In the genomic region with DNA sequence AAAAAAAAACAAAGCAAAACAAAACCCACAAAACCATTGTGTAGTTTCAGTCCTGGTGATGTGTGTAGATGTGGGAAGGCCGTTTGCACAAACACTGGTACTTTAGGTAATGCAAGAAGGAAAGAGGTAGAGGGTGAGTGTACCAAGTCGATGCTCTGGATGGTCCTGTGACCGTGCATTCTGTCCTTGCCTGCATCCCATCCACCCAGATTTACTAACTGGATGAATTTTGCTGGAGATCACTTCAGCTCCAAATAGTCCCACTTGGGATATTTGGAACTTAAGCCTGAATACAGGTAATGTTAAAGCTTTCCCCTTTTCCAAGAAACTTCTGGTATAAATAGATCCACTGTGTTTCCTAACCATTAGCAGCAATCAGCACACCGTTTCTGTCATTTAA, we compare ENCODE assay signal across 21 mouse cellular contexts. TPM values are rescaled to one million over a fixed set of nuclear protein-coding genes. Genes with fewer than 3 reads are reported as not detected.
DNase-seq lines count a peak whose midpoint lies in the region; ATAC-seq lines count a peak whose summit lies in the region.
"Had no signal": no experiment of that assay in that cellular context is flagged by ENCODE, and none has a peak within 500 bp of the region (broad histone marks: within the 10 kb centered on the region; RNA-seq: fewer than 3 reads in every experiment).

No protein-coding gene starts in this region.

- H3K27me3 ChIP-seq in forebrain, embryonic 10.5 days (ENCODE audit: poor library complexity, severe bottlenecking): peaks cover 100% of the 10 kb centered on the region
- peaks cover 74% of the 10 kb centered on the region for H3K27me3 ChIP-seq in forebrain, embryonic 16.5 days (replicated peaks; ENCODE audit: control insufficient read depth, insufficient read depth, low read length)
- H3K27me3 ChIP-seq in midbrain, embryonic 13.5 days: peaks cover 98% of the 10 kb centered on the region

- no peaks in the 10 kb centered on the region for H3K9me3 ChIP-seq in forebrain, embryonic 10.5 days
- no peaks in the 10 kb centered on the region for H3K9me3 ChIP-seq in forebrain, embryonic 16.5 days (ENCODE audit: control insufficient read depth, low read length)
- no peaks in the 10 kb centered on the region for H3K9me3 ChIP-seq in midbrain, embryonic 13.5 days
- H3K9me3 ChIP-seq: embryonic facial prominence, embryonic 15.5 days; heart, embryonic 12.5 days had no signal

- no peak for DNase-seq in forebrain, embryonic 10.5 days (ENCODE audit: extremely low spot score, low spot score)
- peak; percentile 1 for DNase-seq in right cerebral cortex, postnatal 25 days
- DNase-seq in right cerebral cortex, postnatal 10 days (ENCODE audit: low spot score in 2 of 2): no peak
- no peak for DNase-seq in gastrocnemius, postnatal 10 days
- DNase-seq: gastrocnemius, postnatal 25 days; heart, postnatal 4 days; kidney, adult 9 months; kidney, postnatal 4 days; lung, postnatal 14 days; retina, postnatal 1 day; thymus, postnatal 25 days had no signal

- peak overlapping the region; percentile 8; the same call in 1 of the 2 replicates for H3K4me3 ChIP-seq in forebrain, embryonic 10.5 days
- no peak overlapping the region for H3K4me3 ChIP-seq in forebrain, embryonic 16.5 days (replicated peaks; ENCODE audit: low read length)
- H3K4me3 ChIP-seq in midbrain, embryonic 13.5 days (replicated peaks): no peak overlapping the region; the same call in 1 of the 2 replicates
- H3K4me3 ChIP-seq: embryonic facial prominence, embryonic 15.5 days; heart, embryonic 12.5 days had no signal

- peaks cover 86% of the 10 kb centered on the region for H3K4me1 ChIP-seq in forebrain, embryonic 10.5 days
- peaks cover 4% of the 10 kb centered on the region; the same call in 1 of the 2 replicates for H3K4me1 ChIP-seq in forebrain, embryonic 16.5 days (replicated peaks; ENCODE audit: control insufficient read depth, insufficient read depth, low read length)
- peaks cover 35% of the 10 kb centered on the region for H3K4me1 ChIP-seq in midbrain, embryonic 13.5 days (replicated peaks)
- H3K4me1 ChIP-seq: embryonic facial prominence, embryonic 15.5 days had no signal

- H3K4me2 ChIP-seq in forebrain, embryonic 16.5 days (ENCODE audit: low read length): no peak overlapping the region
- peak overlapping the region; percentile 23; the same call in 1 of the 2 replicates for H3K4me2 ChIP-seq in midbrain, embryonic 13.5 days (replicated peaks)
- H3K4me2 ChIP-seq: embryonic facial prominence, embryonic 15.5 days; heart, embryonic 12.5 days had no signal

- peak overlapping the region; percentile 99 for H3K27ac ChIP-seq in forebrain, embryonic 10.5 days
- no peak overlapping the region for H3K27ac ChIP-seq in forebrain, embryonic 16.5 days (ENCODE audit: low read length)
- peak overlapping the region; percentile 49 for H3K27ac ChIP-seq in midbrain, embryonic 13.5 days
- H3K27ac ChIP-seq: embryonic facial prominence, embryonic 15.5 days; liver, embryonic 14.5 days; stomach, postnatal 0 days had no signal

- 3% methylated on average over 4 of the region's 4 CpGs for WGBS in forebrain, embryonic 10.5 days
- WGBS in forebrain, embryonic 16.5 days: 14% methylated on average over 4 of the region's 4 CpGs
- WGBS in midbrain, embryonic 13.5 days: 4% methylated on average over 4 of the region's 4 CpGs

- H3K36me3 ChIP-seq in forebrain, embryonic 10.5 days (replicated peaks): no peaks in the 10 kb centered on the region
- H3K36me3 ChIP-seq in forebrain, embryonic 16.5 days (ENCODE audit: control insufficient read depth, insufficient read depth): no peaks in the 10 kb centered on the region
- no peaks in the 10 kb centered on the region for H3K36me3 ChIP-seq in midbrain, embryonic 13.5 days
- H3K36me3 ChIP-seq: embryonic facial prominence, embryonic 15.5 days; heart, embryonic 12.5 days had no signal

- ATAC-seq in forebrain, embryonic 16.5 days: no peak
- ATAC-seq in midbrain, embryonic 13.5 days: no peak
- no peak for ATAC-seq in inflammation-experienced regulatory T-cells, adult 6 months
- ATAC-seq: Patski had no signal

- no peak overlapping the region for H3K9ac ChIP-seq in forebrain, embryonic 16.5 days (replicated peaks; ENCODE audit: low read depth, low read length)
- H3K9ac ChIP-seq in midbrain, embryonic 13.5 days (replicated peaks): no peak overlapping the region
- H3K9ac ChIP-seq: embryonic facial prominence, embryonic 15.5 days; heart, embryonic 12.5 days; liver, embryonic 14.5 days had no signal

RNA-seq across cellular contexts. Expression of gene Zic1, which starts 22.6 kb away (rescaled TPM):
- 6.2 and 8.9 TPM in 2 replicates for polyA plus RNA-seq in forebrain, embryonic 10.5 days (2016; fragmentation: Nextera tagmentation; extraction: Ambion mirVana)
- 4.5 and 8.0 TPM in 2 replicates for polyA plus RNA-seq in forebrain, embryonic 16.5 days (2015; fragmentation: Nextera tagmentation; extraction: Ambion mirVana)
- 14.8 and 16.4 TPM in 2 replicates for polyA plus RNA-seq in midbrain, embryonic 13.5 days (2015; fragmentation: Nextera tagmentation; extraction: Ambion mirVana)
- total RNA-seq in gastrocnemius, postnatal 10 days (2021): 1 to 10 TPM; 2.3 to 4.0 TPM
- not detected for polyA plus RNA-seq in inflammation-experienced regulatory T-cells, adult 6 months (2017; shearing (Covaris generic))
- total RNA-seq: heart, postnatal 4 days; neutrophil, adult 5-6 weeks had no signal
- polyA plus RNA-seq: Patski; spleen, adult 2 months; stomach, postnatal 0 days had no signal

RNA-seq across cellular contexts. Expression of gene Zic4, which starts 26.0 kb away (rescaled TPM):
- polyA plus RNA-seq in forebrain, embryonic 10.5 days (2016; fragmentation: Nextera tagmentation; extraction: Ambion mirVana): 24.8 and 41.8 TPM in 2 replicates
- polyA plus RNA-seq in forebrain, embryonic 16.5 days (2015; fragmentation: Nextera tagmentation; extraction: Ambion mirVana): 28.3 and 47.6 TPM in 2 replicates
- polyA plus RNA-seq in midbrain, embryonic 13.5 days (2015; fragmentation: Nextera tagmentation; extraction: Ambion mirVana): 53.2 and 56.6 TPM in 2 replicates
- total RNA-seq in gastrocnemius, postnatal 10 days (2021): under 1 TPM; 0.16 to 0.50 TPM
- polyA plus RNA-seq in inflammation-experienced regulatory T-cells, adult 6 months (2017; shearing (Covaris generic)): not detected
- total RNA-seq: gastrocnemius, postnatal 25 days; heart, postnatal 4 days; neutrophil, adult 5-6 weeks had no signal
- polyA plus RNA-seq: Patski; spleen, adult 2 months; stomach, postnatal 0 days had no signal

Comparison
In these comparisons a context has a peak if more than half of its experiments do, and no peak if none do; other contexts are left out.
1. RNA of gene Zic4, which starts 26.0 kb away (polyA plus RNA-seq): 53.2 to 56.6 TPM in midbrain, embryonic 13.5 days, 28.3 to 47.6 TPM in forebrain, embryonic 16.5 days and 24.8 to 41.8 TPM in forebrain, embryonic 10.5 days; not detected in inflammation-experienced regulatory T-cells, adult 6 months; every median in the first group is over 10 times any median in the second.